Mouse (Mus musculus) yolk sac, embryonic 10.5 days (tissue): ENCODE measurements at regions not wholly inside any gene's neighbourhood (a gene's known extent, or its start where the extent isn't known, plus 50 kb on each side); places are given as distances from the start of the nearest gene placed in this dataset.

ENCODE experiments used
- DNase-seq: peaks from one replicate; pipeline ENCODE4 v3.0.0-alpha.2; 2017; ENCODE audit warnings: low spot score

DNA sequence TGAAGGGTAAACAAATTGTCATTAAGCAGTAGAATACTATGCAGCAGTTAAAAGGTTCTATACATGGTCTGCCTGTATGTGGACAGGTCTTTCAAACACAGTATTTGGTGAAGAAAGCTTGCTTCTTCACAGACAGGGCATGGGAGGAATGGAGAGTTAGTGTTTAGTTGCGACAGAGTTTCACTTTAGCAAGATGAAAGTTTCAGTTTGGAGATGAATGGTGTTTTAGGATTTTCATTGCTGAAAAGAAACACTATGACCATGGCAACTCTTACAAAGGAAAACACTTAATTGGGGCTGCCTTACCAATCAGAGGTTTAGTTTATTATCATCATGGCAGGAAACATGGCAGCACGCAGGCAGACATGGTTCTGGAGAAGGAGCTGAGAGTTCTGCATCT, 162.2 kb upstream of the Id2 start:
- DNase-seq: no peak

DNA sequence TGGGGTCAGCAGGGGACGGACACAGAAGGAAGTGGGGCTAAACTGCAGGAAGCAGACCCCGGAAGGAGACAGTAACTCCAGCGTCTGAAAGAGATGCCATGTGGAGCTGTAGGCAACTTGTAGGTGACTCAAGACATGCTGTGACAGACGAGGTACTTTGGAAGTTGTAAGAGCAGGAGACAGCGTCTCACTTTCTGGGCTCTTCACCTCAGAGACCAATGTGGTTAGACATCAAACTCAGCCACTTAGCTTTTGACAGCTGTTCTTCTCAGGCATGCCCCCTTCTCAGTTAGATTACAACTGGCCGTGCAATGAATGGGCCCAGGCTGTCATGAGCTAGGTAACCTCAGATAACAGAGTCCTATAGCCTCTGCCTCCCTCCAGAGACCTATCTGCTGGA, 159.3 kb upstream of the Id2 start:
- no peak for DNase-seq

DNA sequence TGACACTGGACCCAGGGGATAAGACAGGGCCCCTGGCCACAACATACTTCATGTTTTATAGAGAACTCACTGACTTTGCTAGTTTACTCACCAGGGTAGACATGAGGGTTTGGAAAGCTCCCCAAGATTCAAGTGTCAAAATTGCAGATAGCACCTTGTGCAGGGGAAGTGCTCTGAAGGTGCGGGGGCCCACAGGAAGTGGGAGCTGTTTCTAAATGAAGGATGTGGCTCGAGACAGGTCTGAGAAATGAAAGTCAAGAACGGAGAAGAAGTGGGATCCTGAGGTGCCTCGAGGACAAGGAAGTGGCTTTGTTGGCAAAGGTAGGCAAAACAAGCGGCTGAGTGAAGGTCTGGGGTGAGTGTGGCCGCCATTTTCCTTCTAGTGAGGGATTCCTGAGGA, 157.8 kb upstream of the Id2 start:
- no peak for DNase-seq

DNA sequence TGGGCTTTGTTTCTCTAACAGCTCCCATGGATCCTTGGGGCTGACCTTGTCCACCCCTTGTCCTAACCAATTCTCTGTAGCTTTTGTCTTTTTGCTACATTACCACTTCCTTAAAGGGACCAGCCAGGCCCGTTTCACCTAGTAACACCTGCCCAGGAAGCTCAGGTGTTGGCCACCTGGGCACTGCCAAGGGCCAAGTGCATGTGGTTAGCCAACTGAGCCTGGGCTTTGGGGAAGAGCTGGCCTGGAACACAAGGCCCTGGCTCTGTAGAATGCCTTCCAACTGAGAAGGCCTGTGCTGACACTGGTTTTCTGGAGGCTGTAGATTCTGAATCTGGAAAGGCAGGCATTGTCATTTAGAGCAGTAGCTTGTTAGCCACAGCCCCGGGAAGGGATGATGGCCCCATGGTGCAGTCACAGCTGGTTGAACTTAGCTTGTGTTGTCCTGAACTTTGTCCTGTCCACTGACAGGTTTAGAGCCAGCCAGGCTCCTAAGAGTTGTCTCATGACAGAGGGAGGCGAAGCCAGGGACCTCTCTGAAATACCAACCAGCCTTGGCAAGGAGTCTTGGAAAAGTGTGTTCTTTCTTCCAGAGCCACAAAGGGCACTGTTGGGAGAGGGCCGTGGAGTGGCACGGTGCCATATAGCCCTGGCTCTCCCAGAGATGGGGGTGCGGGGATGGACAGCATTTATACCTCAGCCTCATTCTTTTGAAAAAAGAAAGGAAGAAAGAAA, 156.0 kb upstream of the Id2 start:
- no peak for DNase-seq

DNA sequence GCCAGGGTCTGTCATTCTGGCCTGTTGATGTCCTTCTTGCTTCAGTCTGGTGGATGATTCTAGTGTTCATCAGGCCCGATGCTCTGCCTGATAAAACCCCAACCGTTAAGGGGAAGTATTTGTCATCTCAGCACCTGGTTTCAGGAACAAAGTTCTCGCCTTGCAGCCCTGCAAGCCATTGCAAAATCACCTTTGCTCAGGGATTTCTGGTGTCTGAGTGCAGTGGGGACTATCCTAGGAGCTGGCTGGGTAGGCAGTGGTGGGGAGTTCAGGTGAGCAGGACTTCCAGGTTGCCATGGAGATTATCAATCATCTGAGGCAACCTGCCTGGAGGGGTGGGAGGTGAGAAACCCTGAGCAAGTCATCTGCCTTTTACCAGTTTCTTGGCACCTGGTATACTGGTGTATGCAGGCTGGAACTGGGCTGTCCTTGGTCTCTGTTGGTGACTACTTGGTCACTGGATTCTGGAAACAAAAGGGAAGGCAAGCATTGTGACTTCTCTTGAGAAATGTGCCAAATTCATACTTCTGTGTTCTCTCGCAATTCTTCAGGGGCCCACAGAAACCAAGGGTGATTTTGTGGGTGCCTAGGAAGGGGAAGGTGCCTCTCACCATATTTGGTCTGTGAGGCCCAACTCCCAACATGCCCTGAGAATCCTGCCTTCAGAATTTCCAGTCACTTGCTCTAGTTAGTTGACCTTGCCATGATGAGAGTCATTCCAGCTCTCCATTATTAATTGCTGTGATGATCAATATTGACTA, 154.7 kb upstream of the Id2 start:
- DNase-seq: peak; percentile 61

DNA sequence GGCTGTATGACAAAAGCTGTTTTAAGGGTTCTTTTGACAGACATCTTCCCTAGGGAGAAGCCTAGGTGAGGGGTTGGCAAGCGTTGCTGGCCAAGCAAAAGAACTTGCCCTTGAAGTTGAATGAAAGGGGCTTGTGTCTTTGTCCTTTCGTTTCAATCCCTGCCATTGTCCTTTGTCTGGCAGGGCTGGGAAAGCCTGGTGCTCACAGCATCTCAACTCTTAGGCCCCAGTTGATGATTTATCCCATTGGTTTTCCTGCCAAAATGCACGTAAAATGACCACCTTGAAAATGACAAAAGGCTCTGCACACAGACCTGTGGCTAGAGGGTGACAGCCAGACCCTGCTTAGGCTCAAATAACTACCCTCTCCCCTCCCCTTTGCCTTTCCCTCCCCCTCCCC, 153.9 kb upstream of the Id2 start:
- DNase-seq: no peak

DNA sequence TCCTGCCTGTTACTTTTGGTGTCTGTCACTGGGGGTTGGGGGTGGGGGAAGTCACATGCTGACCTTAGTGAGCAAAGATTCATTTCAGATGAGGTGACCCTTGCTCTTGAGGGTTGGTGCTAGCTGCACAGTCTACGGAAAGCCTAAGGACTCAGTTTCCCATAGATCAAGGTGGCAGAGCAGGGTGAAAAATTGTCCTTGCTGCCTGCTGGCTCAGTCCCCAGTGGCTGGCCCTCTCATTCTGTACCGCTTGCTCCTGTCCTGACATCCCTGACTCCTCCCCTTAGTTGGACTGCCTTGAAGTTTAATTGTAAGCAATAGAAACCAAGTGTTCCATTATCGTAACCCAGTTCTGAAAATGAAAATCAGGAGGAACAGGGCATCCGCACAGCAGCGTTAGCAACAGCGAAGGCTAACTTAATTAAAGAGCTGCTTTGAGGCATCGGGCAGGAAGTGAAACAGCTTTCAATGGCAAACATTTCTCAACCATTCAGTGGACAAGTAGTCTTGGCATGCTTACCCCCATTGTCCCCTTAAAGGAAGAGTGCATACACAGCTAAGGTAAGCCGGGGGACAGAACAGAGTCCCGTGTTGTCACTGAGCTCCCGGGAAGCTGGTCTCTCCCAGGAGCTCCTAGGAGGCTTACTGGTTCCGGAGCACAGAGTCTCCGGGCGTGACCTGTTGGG, 151.9 kb upstream of the Id2 start:
- DNase-seq: peak; percentile 27

DNA sequence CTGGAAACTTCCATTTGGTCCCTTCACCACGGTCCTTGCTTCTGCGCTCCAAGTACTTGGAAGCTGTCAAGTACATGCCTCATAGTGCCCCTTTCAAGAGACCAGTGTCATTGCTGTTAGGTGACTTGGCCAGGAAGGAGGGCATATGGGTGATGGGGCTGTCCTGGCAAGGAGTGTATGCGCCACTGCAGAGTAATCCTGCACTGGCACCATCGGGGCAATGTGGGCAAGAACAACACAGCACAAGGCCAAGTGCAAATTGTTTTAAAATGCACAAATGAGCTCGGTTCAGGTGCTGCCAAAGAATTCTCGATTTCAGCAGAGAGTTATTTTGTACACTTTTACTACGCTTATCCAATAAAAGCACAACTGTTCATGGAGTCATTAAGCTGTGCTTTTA, 149.6 kb upstream of the Id2 start:
- DNase-seq: no peak

DNA sequence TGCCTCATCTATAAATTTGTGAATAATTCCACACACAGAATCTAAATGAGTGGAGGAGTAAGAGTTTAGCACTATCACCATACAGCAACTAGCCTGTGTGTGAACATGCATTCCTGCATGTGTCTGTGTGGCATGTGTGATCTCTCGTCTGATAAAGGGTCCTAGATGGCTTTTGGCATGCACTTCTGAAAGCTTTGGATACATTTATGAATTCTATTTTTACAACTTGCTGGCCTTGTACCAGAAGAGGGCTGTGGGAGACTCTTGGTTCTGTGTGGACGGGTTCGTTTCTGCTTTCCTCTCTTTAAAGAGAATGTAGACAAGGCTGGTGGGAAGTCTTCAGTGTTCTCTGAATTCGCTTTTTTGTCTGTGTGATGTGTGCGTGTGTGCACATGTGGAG, 148.7 kb upstream of the Id2 start:
- no peak for DNase-seq

DNA sequence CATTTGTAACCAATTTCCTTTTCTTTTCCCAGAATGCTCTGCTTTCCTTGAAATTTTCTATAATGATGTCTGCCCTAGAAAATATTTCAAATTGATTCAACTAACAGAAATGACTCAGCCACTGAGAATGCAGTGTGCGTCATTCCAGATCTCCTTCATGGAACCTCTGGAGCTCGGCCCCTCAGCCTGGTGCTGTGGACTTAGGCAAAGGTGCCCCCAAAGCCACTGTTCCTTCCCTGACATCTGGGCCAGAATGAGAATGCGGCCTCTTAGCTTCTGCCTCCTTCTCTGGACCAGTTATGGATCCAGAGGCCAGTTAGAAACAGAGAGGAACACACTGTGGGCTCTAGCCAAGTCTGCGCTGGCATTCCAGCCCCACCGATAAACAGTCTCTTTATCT, 148.3 kb upstream of the Id2 start:
- DNase-seq: no peak

DNA sequence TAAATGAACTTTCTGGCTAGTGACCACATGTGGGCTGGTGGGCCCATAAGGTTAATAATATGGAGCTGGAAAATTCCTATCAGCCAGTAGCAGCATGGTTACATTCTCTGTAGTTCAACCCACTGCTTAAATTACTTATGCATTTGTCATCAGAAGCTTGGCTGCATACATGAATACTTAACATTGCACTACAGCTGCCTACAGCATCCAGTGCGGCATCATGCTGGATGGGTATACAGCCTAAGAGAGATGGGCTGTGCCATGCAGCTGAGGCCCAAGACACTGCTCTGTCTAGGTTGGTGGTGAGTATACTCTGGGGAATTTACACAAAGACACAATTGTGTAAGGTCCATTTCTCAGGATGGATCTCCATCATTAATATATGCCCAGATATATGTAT, 147.7 kb upstream of the Id2 start:
- no peak for DNase-seq

DNA sequence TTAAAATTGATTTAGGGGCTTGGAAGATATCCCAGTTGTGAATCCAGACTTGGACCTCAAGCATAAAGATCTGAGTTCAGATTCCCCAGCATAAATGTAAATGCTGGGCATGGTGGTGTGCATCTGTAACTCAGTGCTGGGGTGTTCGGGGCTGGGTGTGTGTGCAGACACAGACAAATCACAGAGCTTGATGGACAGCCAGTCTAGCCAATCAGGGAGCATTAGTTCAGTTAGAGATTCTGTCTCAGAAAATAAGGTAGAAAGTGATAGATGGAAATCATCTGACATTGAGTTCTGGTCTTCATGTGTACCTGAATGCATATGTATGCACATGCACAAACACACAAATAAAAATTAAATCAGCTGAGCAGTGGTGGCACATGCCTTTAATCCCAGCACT, 147.0 kb upstream of the Id2 start:
- DNase-seq: no peak

DNA sequence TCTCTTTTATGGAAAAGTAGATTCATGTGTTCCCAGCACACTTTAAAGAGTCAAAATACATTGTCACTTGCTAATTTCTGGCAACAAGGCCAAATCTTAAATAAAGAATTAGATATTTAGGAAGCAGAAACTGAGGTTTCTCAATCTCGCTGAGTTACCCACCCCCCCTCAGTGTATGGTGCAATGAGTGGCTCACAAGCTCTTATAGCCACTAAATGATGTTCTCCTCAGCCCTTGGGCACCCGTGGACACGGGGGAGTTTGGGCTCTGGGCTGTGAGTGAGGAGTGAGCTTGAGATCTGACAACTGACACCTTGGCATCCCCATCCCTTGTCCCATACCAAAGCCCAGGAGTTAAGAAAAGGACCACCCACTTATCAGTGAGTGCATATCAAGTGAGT, 145.4 kb upstream of the Id2 start:
- DNase-seq: no peak

DNA sequence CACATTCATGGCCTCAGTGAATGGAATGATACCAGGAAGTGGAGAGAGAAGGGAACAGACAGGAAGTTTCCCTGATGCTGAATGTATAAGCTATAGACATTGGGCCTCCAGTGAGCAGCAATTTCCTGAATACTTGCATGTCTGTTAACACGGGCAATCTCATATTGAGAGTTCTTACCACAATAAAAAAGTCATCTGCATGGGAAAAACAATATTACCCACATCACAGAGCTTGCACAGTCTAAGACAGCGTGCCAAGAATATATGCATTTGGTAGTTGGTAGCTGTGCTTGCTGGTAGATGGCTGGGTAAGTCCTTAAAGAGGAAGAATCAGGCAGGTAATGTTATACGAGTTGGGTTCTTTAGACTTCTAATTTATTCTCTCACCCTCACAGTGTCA, 144.7 kb upstream of the Id2 start:
- DNase-seq: no peak

DNA sequence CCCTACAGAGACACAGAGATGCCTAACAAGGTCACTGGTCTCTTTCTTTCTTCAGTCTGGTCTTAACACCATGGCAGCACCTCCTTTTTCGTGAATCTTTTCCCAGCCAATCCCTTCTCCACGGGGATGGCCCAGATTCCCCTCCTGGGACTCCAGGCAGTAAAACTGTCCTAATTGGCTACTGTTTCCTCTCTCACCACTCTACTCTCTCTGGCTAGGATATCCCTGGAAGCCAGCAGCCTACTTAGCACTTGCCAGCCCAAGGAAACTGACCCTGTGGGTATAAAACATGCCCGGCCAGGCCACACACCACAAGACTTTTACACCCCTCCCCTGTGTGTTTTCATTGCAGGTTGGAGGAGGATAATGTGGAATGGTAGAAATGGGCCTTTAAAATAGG, 143.9 kb upstream of the Id2 start:
- DNase-seq: no peak

DNA sequence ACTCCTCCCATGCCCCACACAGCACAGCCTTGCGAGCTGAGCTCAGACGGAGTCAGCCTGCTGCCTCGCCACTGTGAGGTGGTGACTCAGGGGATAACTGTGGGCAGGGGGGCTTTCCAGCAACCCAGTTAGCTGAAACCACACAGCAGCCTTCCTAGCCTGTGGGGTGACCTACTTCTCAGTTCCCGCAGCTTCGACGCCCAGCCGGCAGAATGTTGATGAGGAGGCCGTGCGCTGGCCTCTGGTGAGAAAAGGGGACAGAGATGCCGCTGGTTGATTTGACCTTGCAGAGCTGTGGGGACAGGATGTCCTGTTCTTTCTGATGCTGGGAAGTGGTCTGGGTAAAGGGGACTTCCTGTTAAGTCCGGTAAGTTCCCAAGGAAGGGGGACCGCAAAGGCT, 143.2 kb upstream of the Id2 start:
- no peak for DNase-seq

DNA sequence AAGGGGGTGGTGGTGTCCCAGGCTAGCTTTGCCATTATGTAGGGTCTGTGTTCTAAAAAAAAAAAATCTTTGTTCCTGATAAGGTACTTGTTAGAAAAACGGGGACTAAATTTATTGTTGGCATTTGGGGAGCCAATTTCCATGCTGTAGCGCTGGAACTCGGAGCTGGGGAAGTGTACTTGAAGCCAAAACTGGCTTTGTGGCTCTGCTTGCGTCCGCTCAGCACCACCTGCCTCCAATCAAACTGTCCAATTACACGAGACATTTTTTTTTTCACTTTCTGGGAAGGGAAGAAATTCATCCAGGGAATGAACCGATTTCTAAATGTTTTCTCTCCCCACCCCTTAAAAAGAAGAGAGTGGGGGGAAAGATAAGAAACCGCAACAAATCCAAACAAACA, 138.1 kb upstream of the Id2 start:
- DNase-seq: no peak

DNA sequence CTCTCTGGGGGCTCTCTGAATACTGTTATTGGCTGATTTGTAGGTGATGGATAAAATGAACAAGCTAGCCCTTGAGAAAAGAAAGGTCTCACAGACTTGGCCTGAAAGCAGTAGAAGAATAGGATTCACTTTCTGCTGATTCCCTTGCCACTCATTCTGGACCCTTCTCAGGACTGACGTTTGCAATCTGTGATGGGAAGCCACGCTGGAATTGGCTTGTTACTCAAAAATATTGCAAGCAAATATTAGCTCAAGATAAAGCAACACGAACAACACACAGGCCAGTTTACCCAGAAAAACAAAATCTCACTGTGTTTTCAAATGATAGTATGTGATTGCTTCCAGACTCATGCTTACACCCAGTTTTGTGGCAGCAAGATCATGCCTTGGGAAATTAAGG, 137.7 kb upstream of the Id2 start:
- DNase-seq: no peak

DNA sequence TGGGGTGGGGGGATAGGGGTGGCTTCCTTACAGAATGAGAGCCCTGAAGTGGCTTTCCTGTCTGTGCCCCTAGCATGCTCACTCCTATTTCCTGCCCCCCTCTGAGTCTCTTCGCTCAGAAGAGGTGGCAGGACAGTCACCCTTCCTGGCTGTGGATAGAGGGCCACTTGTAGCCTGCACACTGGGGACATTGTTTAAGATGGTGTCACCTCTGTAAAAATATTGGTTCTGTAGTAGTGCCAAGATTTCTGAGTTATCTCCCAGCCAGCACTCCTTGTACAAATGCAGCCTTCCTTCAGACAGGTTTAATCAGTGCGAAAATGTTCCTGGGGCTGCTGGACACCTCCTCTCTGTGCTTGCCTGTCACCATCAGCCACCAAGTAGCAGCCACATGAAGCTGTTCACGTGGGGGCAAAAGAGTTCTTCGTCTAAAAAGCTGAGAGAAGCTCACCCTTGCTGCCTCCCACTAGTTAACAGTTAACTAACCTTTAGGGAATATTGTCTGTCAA, 136.1 kb upstream of the Id2 start:
- no peak for DNase-seq

DNA sequence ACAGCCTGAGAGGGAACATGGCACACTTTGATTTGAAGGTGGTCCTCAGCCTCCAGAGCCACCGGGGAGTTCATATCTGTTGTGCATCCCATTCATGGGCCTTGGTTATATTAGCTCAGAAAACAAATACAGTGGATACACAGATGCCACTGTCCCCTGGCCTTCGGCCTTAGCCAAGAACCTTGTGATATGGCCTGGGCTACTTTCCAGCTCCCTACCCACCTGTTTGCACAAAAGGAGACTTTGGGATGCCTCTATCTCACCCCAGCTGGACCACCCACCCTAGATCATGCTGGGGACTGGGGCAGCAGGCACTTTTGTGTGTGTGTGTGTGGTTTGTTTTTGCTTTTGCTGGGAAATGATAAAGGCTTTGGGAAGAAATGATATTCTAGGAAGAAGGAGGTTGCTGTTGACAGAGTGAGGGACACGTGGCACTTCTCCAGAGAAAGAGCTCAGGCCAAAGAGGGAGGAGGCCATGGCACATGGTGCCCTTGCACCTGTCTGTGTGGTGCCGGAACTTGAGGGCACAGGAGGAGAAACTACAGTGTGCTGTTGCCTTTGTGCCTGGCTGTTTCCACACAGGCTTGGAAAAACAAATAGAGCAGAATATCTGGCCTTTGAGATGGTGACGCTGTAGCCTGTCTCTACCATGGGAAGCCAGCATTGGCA, 135.6 kb upstream of the Id2 start:
- no peak for DNase-seq

DNA sequence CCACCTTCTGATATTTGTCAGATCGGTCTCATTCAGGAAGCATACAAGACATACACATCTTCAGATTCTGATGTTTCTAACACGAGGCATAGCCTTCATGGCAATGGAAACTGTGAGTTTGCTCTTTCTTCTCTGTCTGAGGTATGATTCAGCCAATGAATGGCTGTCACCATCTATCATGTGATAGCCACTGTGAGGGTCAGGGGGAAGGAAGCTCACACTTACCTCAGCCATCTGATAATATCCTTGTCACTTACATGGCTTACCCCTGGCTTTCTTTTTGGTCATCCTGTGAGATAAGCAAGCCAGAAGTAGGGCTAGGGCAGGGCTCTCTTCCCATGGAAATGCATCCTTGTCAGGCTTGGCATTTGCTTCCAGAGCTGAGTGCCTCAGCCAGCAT, 131.8 kb upstream of the Id2 start:
- no peak for DNase-seq

DNA sequence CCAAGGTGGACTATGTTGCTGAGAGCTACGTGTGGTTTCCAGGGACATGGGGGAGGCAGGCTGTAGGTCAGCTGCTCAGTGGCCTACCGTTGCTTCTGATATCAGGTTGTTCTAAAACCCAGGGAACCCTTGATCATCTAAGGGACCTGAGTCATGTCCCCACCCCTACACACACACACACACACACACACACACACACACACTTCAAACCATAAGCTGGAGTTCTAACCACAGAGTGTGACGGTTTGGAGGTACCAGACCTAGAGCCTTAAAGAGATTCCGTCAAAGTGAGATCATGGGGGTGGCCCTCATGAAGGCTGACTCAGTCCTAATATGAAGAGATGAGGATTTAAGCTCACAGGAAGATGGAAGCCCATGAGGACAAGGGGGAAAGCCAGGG, 130.8 kb upstream of the Id2 start:
- DNase-seq: no peak

DNA sequence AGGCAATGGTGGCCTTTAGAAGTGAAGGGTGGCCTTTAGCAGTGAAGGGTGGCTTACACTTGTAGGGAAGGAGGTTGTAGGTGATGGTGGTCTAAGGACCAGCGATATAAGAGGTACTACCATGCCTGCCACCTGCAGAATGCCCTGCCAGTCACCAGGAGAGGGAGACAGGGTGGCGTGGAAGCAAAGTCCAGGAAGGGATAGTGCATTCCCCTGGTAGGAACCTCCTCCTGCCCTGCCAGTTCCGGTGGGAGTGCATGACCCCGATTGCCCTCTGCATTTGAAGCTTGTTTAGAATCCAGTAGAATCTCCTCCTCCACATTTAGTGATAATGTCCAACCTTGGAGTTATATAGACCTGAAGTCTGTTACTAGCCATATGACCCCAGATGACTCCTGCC, 127.7 kb upstream of the Id2 start:
- no peak for DNase-seq
